Mouse (Mus musculus) embryonic facial prominence, embryonic 10.5 days (tissue): ENCODE measurements around the gene Fahd1. TPM values are rescaled to one million over a fixed set of nuclear protein-coding genes. Genes with fewer than 3 reads are reported as not detected.

Experiments
- DNase-seq: peaks from one replicate; pipeline ENCODE4 v3.0.0-alpha.2; 2017; ENCODE audit warnings: low spot score
- H3K27ac ChIP-seq: fragments of 300-500 bp; sonication (generic); replicated peaks from 2 replicates; pipeline ENCODE4 v1.5.1; 2016; ENCODE audit warnings: mild to moderate bottlenecking
- H3K27me3 ChIP-seq: fragments of 300-500 bp; sonication (generic); replicated peaks from 2 replicates; pipeline ENCODE4 v1.6.1; 2016; ENCODE audit warnings: low read depth, mild to moderate bottlenecking; ENCODE audit not compliant: poor library complexity, severe bottlenecking
- H3K36me3 ChIP-seq: fragments of 300-500 bp; sonication (generic); replicated peaks from 2 replicates; pipeline ENCODE4 v1.6.1; 2016; ENCODE audit warnings: mild to moderate bottlenecking, moderate library complexity
- H3K4me1 ChIP-seq: fragments of 300-500 bp; sonication (generic); 2 replicates; pipeline ENCODE4 v1.6.1; 2016
- H3K4me3 ChIP-seq: fragments of 300-500 bp; sonication (generic); 2 replicates; pipeline ENCODE4 v1.5.1; 2016; ENCODE audit warnings: mild to moderate bottlenecking, moderate library complexity
- H3K9me3 ChIP-seq: fragments of 300-500 bp; sonication (generic); 2 replicates; pipeline ENCODE4 v1.6.1; 2016; ENCODE audit warnings: mild to moderate bottlenecking
- WGBS: fragments of 180-500 bp; shearing (Covaris S2); methylation state at CpG from one replicate; pipeline ENCODE4 v1.1.7; 2016; 5-methylcytosine and 5-hydroxymethylcytosine counted together
- polyA plus RNA-seq: library from polyadenylated mRNA; unstranded; fragments of >200 nt; fragmentation: Nextera tagmentation; extraction: Ambion mirVana; gene quantifications from 2 replicates; pipeline ENCODE4 v1.2.1, GENCODE M21; 2016

Fahd1 gene
- polyA plus RNA-seq, 1 experiment from 2014 or later: 16.7 TPM

GRCm38 (mm10) chr17:24851381-24852125 is 1.4 kb upstream of the Fahd1 start:
- peaks cover 23% of the 10 kb centered on the region for H3K4me1 ChIP-seq
- peaks cover 10% of the 10 kb centered on the region for H3K36me3 ChIP-seq
- 78% methylated on average over 10 of the region's 10 CpGs for WGBS
- no peaks in the 10 kb centered on the region for H3K9me3 ChIP-seq
- H3K4me3 ChIP-seq: peak overlapping the region; percentile 87
- H3K27me3 ChIP-seq: peaks cover 14% of the 10 kb centered on the region
- DNase-seq: no peak
- no peak overlapping the region for H3K27ac ChIP-seq

GRCm38 (mm10) chr17:24850773-24851127 is 586 bp upstream of the Fahd1 start:
- peaks cover 8% of the 10 kb centered on the region for H3K36me3 ChIP-seq
- 2% methylated on average over 20 of the region's 20 CpGs for WGBS
- peaks cover 23% of the 10 kb centered on the region for H3K4me1 ChIP-seq
- peak overlapping the region; percentile 91 for H3K27ac ChIP-seq
- H3K9me3 ChIP-seq: no peaks in the 10 kb centered on the region
- no peak for DNase-seq
- H3K27me3 ChIP-seq: peaks cover 14% of the 10 kb centered on the region
- H3K4me3 ChIP-seq: peak overlapping the region; percentile 87

GRCm38 (mm10) chr17:24849733-24850064 is 465 bp downstream of the Fahd1 start:
- peaks cover 8% of the 10 kb centered on the region for H3K36me3 ChIP-seq
- H3K4me1 ChIP-seq: peaks cover 23% of the 10 kb centered on the region
- DNase-seq: no peak
- H3K4me3 ChIP-seq: peak overlapping the region; percentile 87
- H3K9me3 ChIP-seq: no peaks in the 10 kb centered on the region
- under 1% methylated on average over 21 of the region's 21 CpGs for WGBS
- H3K27ac ChIP-seq: peak overlapping the region; percentile 91
- H3K27me3 ChIP-seq: peaks cover 16% of the 10 kb centered on the region

GRCm38 (mm10) chr17:24848600-24849031 is 1.5 kb downstream of the Fahd1 start:
- H3K27me3 ChIP-seq: peaks cover 24% of the 10 kb centered on the region
- H3K36me3 ChIP-seq: peaks cover 4% of the 10 kb centered on the region
- DNase-seq: no peak
- H3K4me1 ChIP-seq: peaks cover 23% of the 10 kb centered on the region
- H3K27ac ChIP-seq: no peak overlapping the region
- H3K4me3 ChIP-seq: peak overlapping the region; percentile 87
- H3K9me3 ChIP-seq: no peaks in the 10 kb centered on the region

- no peaks in the 10 kb centered on the region for H3K9me3 ChIP-seq
- WGBS: 97% methylated on average over 1 of the region's 1 CpGs
- H3K27me3 ChIP-seq: peaks cover 24% of the 10 kb centered on the region
- peaks cover 23% of the 10 kb centered on the region for H3K4me1 ChIP-seq
- no peak for DNase-seq
- H3K36me3 ChIP-seq: no peaks in the 10 kb centered on the region
- no peak overlapping the region for H3K27ac ChIP-seq
- H3K4me3 ChIP-seq: no peak overlapping the region
These were observed 2.8 kb downstream of the Fahd1 start for GRCm38 (mm10) chr17:24847386-24847785.

- Histone ChIP-seq H3K4me1 (peaks cover 12% of the 10 kb centered on the region), H3K9me3 (no peaks in the 10 kb centered on the region), H3K4me3 (no peak overlapping the region), H3K36me3 (no peaks in the 10 kb centered on the region), H3K27me3 (peaks cover 25% of the 10 kb centered on the region), H3K27ac (no peak overlapping the region)
- whole genome bisulfite sequencing: 51% methylated on average over 9 of the region's 9 CpGs
- DNase-seq: no peak
These were observed 5.6 kb downstream of the Fahd1 start for GRCm38 (mm10) chr17:24844525-24844924.

- H3K36me3 ChIP-seq: no peaks in the 10 kb centered on the region
- no peak overlapping the region for H3K27ac ChIP-seq
- H3K4me3 ChIP-seq: no peak overlapping the region
- no peaks in the 10 kb centered on the region for H3K9me3 ChIP-seq
- WGBS: 48% methylated on average over 2 of the region's 2 CpGs
- DNase-seq: no peak
- H3K27me3 ChIP-seq: peaks cover 25% of the 10 kb centered on the region
- H3K4me1 ChIP-seq: no peaks in the 10 kb centered on the region
These were observed 7.5 kb downstream of the Fahd1 start for GRCm38 (mm10) chr17:24842631-24843030.

GRCm38 (mm10) chr17:24841133-24841532 is 9.0 kb downstream of the Fahd1 start:
- Histone ChIP-seq H3K36me3 (no peaks in the 10 kb centered on the region), H3K4me1 (no peaks in the 10 kb centered on the region), H3K9me3 (no peaks in the 10 kb centered on the region), H3K27me3 (peaks cover 25% of the 10 kb centered on the region), H3K4me3 (no peak overlapping the region), H3K27ac (no peak overlapping the region)
- WGBS: 49% methylated on average over 4 of the region's 4 CpGs
- no peak for DNase-seq

GRCm38 (mm10) chr17:24840341-24840740 is 9.8 kb downstream of the Fahd1 start:
- Histone ChIP-seq H3K27ac (no peak overlapping the region), H3K36me3 (no peaks in the 10 kb centered on the region), H3K27me3 (peaks cover 25% of the 10 kb centered on the region), H3K4me1 (no peaks in the 10 kb centered on the region), H3K4me3 (no peak overlapping the region), H3K9me3 (no peaks in the 10 kb centered on the region)
- no peak for DNase-seq
- WGBS: 65% methylated on average over 5 of the region's 5 CpGs

GRCm38 (mm10) chr17:24839842-24840241 is 10.3 kb downstream of the Fahd1 start, which contains the start of gene Hagh:
Gene Hagh, plus strand, starts transcription at chr17:24840143.
- Histone ChIP-seq H3K9me3 (no peaks in the 10 kb centered on the region), H3K4me3 (no peak within 1 kb of the TSS), H3K27ac (no peak within 1 kb of the TSS), H3K27me3 (peaks cover 24% of the 10 kb centered on the region), H3K4me1 (no peaks in the 10 kb centered on the region), H3K36me3 (no peaks in the 10 kb centered on the region)
- no peak for DNase-seq
- WGBS: 73% methylated on average over 8 of the region's 8 CpGs

GRCm38 (mm10) chr17:24821351-24822280 is 28.5 kb downstream of the Fahd1 start:
- H3K36me3 ChIP-seq: no peaks in the 10 kb centered on the region
- H3K4me3 ChIP-seq: no peak overlapping the region
- no peak overlapping the region for H3K27ac ChIP-seq
- H3K27me3 ChIP-seq: peaks cover 13% of the 10 kb centered on the region; the same call in 1 of the 2 replicates
- 56% methylated on average over 3 of the region's 3 CpGs for WGBS
- H3K4me1 ChIP-seq: no peaks in the 10 kb centered on the region
- no peaks in the 10 kb centered on the region for H3K9me3 ChIP-seq
- DNase-seq: no peak

GRCm38 (mm10) chr17:24819469-24819868 is 30.7 kb downstream of the Fahd1 start:
- Histone ChIP-seq H3K36me3 (no peaks in the 10 kb centered on the region), H3K9me3 (no peaks in the 10 kb centered on the region), H3K27ac (no peak overlapping the region), H3K4me1 (no peaks in the 10 kb centered on the region), H3K4me3 (no peak overlapping the region), H3K27me3 (peaks cover 3% of the 10 kb centered on the region; the same call in 1 of the 2 replicates)
- 73% methylated on average over 2 of the region's 2 CpGs for WGBS
- DNase-seq: no peak

- no peak for DNase-seq
- H3K36me3 ChIP-seq: no peaks in the 10 kb centered on the region
- H3K9me3 ChIP-seq: no peaks in the 10 kb centered on the region
- WGBS: 56% methylated on average over 6 of the region's 6 CpGs
- H3K27ac ChIP-seq: no peak overlapping the region
- no peaks in the 10 kb centered on the region for H3K4me1 ChIP-seq
- H3K27me3 ChIP-seq: no peaks in the 10 kb centered on the region
- no peak overlapping the region for H3K4me3 ChIP-seq
These were observed 32.0 kb downstream of the Fahd1 start for GRCm38 (mm10) chr17:24818172-24818571.
